Mouse (Mus musculus) Patski (cell line): ENCODE results near the gene Xxylt1. TPM values are rescaled to one million over a fixed set of nuclear protein-coding genes. Genes with fewer than 3 reads are reported as not detected.

Experiments used
- ATAC-seq: fragments of 100-300 bp; one replicate; pipeline ENCODE4 v1.8.0; 2021
- CTCF ChIA-PET: fragments of 350-600 bp; sonication (Branson Sonifier 250); formaldehyde crosslinking; loops from one replicate; lab custom pipeline; 2022; ENCODE audit warnings: inconsistent platforms; lab: Charles Lee
- POLR2A ChIA-PET: fragments of 350-600 bp; sonication (Branson Sonifier 250); formaldehyde crosslinking; loops from one replicate; lab custom pipeline; 2022; ENCODE audit warnings: antibody characterized with exemption, inconsistent platforms; lab: Charles Lee
- DNase-seq: peaks from one replicate; pipeline ENCODE4 v3.0.0-alpha.2; 2011; ENCODE audit warnings: low read depth, low spot score
- H3K27me3 ChIP-seq: fragments of 371-371 bp; one replicate; pipeline ENCODE4 v1.5.1; 2021
- CTCF ChIP-seq: fragments of 100-300 bp; IDR thresholded peaks from one replicate; pipeline ENCODE4 v1.5.1; 2021
- in situ Hi-C: fragments of 300-500 bp; cut with MboI; formaldehyde crosslinking; loops from 3 replicates; pipeline ENCODE4 v1.11.1; 2018; ENCODE audit warnings: low pct_unique_long_range_greater_than_20kb, mixed read lengths
- polyA plus RNA-seq: library from polyadenylated mRNA; unstranded; gene quantifications from one replicate; pipeline ENCODE4 v1.2.3, GENCODE M21; 2021

Gene Xxylt1
- polyA plus RNA-seq, 1 experiment from 2014 or later = 27.6 TPM

DNA sequence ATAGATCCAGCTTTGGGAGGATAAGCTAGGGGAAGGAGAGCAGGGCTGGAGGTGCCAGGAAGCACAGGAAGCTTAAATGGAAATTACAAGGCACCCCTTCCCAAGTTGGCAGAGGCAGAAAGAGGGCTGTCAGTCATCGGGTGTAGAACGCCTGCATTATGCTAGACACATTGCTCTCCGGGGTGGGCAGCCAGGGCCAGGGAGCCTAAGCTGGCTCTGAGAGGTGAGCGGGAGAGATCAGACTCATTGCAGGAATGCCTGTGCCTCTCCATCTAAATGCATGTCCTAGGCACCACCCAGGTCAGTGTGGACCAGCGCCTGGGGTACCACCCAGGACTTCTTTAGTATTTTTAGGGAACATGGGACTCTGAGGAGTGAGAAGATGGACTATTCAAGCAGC lies 3.8 kb downstream of the Xxylt1 start:
- in situ Hi-C loops = no loop called here
- ATAC-seq (no peak), DNase-seq (no peak)
- ChIA-PET CTCF (no interaction called here), POLR2A (no interaction called here)
- no peak for TF ChIP-seq CTCF
- no peaks in the 10 kb centered on the region for H3K27me3 ChIP-seq

DNA sequence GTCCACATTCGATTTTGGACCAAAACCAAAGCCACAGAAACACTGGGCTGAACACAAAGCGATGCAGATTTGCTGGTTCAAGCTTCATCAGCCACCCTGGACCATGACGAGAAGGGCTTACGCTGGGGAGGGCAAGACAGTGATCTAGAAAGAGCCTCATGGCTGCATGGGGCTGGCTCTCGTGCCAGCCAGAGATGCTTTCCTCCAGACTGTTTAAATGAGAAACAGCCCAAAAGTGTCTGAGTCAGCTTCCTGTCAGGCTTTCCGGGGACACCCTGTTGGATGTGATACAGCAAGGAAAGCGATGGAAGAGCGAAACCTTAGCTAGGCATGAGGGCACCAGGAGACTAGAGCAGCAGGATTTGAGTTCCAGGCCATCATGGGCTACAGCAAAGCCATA lies 4.8 kb downstream of the Xxylt1 start:
- TF ChIP-seq CTCF = no peak
- in situ Hi-C loops = no loop called here
- DNase-seq = no peak
- ChIA-PET POLR2A (no interaction called here), CTCF (no interaction called here)
- ATAC-seq = no peak
- H3K27me3 ChIP-seq = no peaks in the 10 kb centered on the region

DNA sequence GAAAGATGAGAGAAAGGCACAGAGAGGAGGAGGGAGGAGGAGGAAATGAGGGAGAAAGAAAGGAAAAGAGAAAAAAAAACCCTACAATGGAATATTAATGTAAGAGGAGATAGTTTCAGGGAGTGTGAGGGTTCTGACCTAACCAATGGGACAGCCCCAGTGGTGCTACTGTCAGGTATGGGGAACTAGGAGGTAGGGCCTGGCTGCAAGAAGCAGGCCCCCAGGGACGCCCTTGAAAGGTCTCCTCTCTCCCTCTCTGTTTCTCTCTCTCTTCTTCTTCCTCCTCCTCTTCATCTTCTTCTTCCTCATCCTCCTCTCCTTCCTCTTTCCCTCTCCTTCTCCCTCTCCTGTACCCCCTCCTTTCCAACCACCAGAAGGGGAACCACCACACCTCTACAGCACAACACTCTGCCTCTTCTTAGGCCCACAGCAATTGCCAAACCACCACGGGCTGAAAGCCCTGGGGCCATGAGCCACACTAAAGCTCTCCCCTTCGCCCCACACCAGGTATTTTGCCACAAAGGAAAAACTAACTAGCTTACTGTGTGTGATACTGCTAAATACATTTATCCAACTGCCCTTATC lies 6.8 kb downstream of the Xxylt1 start:
- no peaks in the 10 kb centered on the region for H3K27me3 ChIP-seq
- TF ChIP-seq CTCF = no peak
- in situ Hi-C loops = loop anchor here (5.0 to 25.0 kb wide), 3 partner anchors 192 to 812 kb away; partner anchors contain the start of gene Cpn2
- no peak for DNase-seq
- ChIA-PET POLR2A (no interaction called here), CTCF (no interaction called here)
- ATAC-seq = no peak

DNA sequence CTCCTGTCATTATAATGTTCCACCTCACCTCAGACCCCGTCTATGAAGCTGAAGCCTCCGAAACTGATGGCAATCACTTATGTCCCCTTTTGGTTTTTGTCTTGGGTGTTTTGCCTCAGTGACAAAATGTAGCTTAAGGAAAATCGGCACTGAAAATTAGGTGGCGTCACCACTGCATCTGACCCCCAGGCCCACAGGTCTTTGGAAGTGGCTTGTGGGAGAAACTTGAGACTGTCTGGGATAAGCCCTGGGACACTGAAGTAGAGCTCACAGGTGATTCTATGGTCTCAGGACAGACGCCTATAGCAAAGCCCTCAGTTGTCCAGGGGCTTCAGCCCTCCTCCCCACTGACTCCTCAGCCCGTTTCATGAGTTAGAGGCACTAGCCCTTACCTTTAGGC lies 9.5 kb downstream of the Xxylt1 start:
- ATAC-seq = no peak
- CTCF ChIA-PET = interaction anchor here (1.2 to 3.1 kb wide), 3 partner anchors 10 to 477 kb away, joined by 4 to 24 read pairs (median 6); partner anchors contain the start of gene Xxylt1
- H3K27me3 ChIP-seq = no peaks in the 10 kb centered on the region
- POLR2A ChIA-PET = interaction anchor here (1.0 to 1.4 kb wide), 2 partner anchors 8 to 470 kb away, joined by 3 to 4 read pairs; no protein-coding TSS in a partner anchor
- in situ Hi-C loops = loop anchor here (5.0 to 25.0 kb wide), 3 partner anchors 189 to 809 kb away; partner anchors contain the start of gene Cpn2
- TF ChIP-seq CTCF = no peak
- no peak for DNase-seq

DNA sequence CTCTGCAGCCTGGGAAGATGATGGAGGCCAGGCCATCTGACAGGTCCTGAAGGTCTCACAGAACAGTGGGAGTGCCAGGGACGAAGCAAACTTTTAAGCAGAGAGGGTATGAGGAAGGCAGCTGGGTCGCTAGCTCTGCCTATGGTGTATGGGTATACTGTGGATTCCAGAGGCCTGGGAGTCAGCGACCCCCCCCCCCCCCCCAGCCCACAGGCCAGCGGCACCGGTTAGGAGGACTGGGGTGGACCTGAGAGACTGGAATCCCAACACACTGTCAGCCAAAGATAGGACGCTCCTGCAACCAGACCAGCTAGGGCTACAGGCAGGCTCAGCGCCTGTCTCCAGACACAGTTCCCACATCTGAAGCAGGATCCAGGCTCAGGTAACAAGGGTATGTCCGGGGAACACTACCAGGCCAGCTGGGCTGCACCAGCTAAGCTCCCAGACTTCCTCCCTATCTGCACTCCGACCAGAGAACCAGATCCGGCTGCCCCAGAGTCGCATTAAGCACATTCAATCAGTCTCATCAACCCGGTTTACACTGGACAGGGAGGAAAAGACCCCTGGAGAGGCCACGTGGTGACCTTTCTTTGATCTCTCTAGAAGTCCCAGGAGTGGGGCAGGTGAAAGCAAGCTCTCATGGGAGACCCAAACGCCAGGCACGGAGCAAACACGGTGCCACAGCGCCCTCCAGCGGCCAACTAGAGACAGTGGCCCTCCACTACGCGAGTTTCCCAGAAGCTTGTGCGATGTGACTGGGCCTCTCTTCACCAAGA lies 10.7 kb downstream of the Xxylt1 start:
- ATAC-seq = no peak
- no peak for TF ChIP-seq CTCF
- ChIA-PET CTCF (interaction anchor here (0.7 to 3.1 kb wide), 13 partner anchors 8 to 530 kb away, joined by 3 to 24 read pairs (median 4); partner anchors contain the start of gene Xxylt1), POLR2A (interaction anchor here (0.9 to 1.4 kb wide), 3 partner anchors 12 to 472 kb away, joined by 3 to 7 read pairs (median 4); no protein-coding TSS in a partner anchor)
- H3K27me3 ChIP-seq = no peaks in the 10 kb centered on the region
- in situ Hi-C loops = loop anchor here (5.0 to 25.0 kb wide), 3 partner anchors 188 to 808 kb away; partner anchors contain the start of gene Cpn2
- no peak for DNase-seq

DNA sequence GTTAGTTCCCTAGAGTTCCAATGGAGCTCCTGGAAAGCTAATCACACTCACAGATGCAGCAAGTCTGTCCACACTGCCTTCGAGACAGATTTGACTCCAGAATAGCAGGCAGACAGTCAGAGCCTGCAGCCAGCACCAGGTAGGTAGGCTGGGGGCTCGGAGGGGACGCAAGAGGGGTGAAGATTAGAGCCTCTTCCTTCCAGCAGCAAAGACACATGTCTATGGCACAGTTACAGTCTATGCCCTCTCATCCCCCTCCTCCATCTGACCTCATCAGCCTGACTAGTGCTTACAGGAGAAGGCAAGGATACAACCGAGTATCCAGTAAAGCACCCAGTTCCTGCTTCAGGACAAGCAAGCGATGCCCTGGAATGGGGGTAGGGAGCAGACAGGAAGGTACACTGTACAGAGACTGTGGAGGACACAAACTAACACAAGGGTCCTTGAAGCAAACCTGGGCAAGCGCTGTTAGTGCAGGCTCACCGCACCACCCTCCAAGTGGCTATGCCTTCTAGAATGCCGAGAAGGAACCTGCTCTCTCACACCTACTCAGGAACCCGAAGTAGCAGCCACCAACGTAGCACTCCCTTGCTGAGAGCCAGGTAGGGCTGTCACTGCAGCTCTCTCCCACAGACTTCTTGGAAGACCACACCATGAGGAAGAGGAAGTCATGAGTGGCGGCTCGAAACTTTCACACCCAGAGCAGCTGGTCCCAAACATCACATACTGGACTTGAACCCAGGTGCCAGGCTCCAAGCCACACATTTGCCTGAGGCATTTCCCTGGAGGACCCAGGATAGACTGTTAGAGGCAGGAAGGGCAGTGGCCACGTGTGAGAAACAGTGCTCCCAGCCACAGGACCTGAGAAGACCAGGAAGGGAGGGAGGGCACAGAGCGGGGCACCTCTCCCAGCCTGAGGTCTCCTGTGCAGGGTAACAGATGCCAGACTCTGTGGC lies 11.7 kb downstream of the Xxylt1 start:
- DNase-seq = no peak
- in situ Hi-C loops = loop anchor here (5.0 to 25.0 kb wide), 4 partner anchors 87 to 807 kb away; partner anchors contain the start of gene Cpn2
- TF ChIP-seq CTCF = no peak
- H3K27me3 ChIP-seq = no peaks in the 10 kb centered on the region
- CTCF ChIA-PET = interaction anchor here (1.1 to 3.1 kb wide), 6 partner anchors 10 to 529 kb away, joined by 3 to 24 read pairs (median 4); partner anchors contain the start of gene Xxylt1
- no peak for ATAC-seq
- POLR2A ChIA-PET = interaction anchor here (1.4 kb wide), 1 partner anchor 471 kb away, joined by 7 read pairs; no protein-coding TSS in a partner anchor

DNA sequence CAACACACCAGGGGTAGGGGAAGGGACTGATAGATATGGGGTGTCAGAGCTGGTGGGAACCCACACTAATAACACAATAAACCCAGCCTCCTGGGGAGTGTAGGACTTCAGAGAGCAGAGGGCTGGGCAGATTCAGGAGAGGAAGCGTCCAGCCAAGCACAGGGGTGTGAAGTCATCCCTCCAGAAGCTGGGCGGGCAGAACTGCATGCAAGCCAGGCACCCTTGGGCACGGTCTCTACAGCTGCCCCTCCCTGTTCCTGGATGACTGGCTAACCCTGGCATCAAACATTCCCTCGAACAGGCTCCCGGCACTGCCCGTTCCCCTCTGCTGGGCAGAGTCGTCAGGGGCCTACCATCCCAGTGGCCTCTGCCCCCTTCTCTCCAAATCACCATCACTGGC lies 13.0 kb downstream of the Xxylt1 start:
- CTCF ChIA-PET = interaction anchor here (0.9 to 1.3 kb wide), 3 partner anchors 10 to 12 kb away, joined by 3 read pairs; no protein-coding TSS in a partner anchor
- ATAC-seq (peak; percentile 63), DNase-seq (no peak)
- in situ Hi-C loops = loop anchor here (5.0 to 25.0 kb wide), 2 partner anchors 86 to 806 kb away; partner anchors contain the start of gene Cpn2
- no peaks in the 10 kb centered on the region for H3K27me3 ChIP-seq
- POLR2A ChIA-PET = no interaction called here
- no peak for TF ChIP-seq CTCF

DNA sequence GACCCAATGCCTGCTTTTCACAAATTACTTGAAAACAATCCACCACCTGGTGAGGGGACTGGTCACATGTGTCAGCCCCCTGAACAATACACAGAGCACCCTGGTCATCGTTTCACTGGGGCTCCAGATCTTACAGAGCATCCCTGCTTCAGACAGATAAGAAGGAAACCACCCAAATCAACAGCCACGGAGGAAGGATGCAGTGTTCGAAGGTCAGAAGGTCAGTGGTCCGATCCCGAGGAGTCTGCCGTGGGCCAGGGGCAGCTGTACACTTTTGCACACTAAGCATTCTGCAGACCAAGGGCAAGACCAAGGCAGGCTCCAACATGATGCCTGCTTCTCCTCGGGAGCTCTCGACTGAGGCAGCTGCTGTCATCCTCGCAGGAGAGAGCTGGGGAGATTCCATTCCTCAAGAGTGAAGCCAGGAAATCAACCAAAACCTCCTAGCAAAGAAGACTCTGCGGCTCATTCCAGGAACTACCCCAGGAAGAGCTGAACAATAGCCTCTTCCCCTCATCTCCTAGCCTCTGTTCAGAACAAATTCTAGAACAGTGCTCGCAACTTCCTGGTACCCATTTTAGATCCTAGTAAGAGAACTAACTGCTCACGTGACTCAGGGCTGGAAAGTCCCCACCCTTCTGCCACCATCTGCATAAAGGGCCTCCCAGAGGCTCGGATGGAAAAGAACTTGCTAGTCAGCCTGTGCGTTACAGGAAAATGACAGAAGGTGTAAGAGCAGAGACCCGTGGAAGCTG lies 14.7 kb downstream of the Xxylt1 start:
- TF ChIP-seq CTCF = no peak
- no peaks in the 10 kb centered on the region for H3K27me3 ChIP-seq
- in situ Hi-C loops = loop anchor here (5.0 to 25.0 kb wide), 2 partner anchors 84 to 804 kb away; partner anchors contain the start of gene Cpn2
- ChIA-PET POLR2A (no interaction called here), CTCF (no interaction called here)
- no peak for DNase-seq
- ATAC-seq = no peak

DNA sequence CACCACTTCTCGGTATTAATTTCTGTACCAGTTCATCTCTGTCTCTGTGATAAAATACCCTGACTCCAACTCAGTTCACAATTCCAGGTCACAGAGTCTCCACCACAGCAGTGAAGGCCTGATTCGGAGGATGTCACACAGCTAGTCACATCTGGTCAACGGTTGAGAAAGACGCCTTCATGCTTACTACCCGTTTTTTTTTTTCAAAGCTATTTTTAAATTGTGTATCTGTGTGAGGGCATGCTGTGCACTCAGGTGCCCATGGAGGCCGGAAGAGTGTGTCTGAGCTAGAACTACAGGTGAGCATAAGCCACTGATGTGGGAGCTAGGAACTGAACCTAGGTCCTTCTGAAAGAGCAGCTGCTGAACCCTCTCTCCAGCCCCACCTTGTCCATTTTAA lies 16.4 kb downstream of the Xxylt1 start:
- TF ChIP-seq CTCF = no peak
- ChIA-PET CTCF (no interaction called here), POLR2A (no interaction called here)
- H3K27me3 ChIP-seq = no peaks in the 10 kb centered on the region
- ATAC-seq (no peak), DNase-seq (no peak)
- in situ Hi-C loops = loop anchor here (5.0 to 25.0 kb wide), 2 partner anchors 82 to 802 kb away; partner anchors contain the start of gene Cpn2
